ENCODE assay signal across 22 mouse cellular contexts in the genomic region with DNA sequence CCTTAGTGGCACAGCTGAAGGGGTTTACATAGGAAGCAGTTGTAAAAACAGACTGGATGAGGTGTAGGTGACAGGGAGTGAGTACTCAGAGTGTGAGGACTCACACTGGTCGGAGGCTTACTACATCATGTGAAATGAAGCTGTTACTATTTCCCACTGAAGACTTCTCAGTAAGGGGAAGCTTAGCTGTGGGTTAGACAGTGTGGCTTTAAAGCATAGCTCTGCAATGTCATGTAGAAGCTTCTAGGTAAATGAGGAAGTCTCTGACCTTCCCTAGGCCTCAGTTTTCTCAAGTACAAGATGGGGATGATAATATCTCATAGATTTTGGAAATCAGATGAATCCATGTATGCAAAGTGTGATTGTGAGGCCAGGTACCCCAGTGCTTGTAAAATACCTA. TPM values are rescaled to one million over a fixed set of nuclear protein-coding genes. Genes with fewer than 3 reads are reported as not detected.
DNase-seq lines count a peak whose midpoint lies in the region; ATAC-seq and TF ChIP-seq lines count a peak whose summit lies in the region.
"Had no signal": no experiment of that assay in that cellular context is flagged by ENCODE, and none has a peak within 500 bp of the region (broad histone marks: within the 10 kb centered on the region; RNA-seq: fewer than 3 reads in every experiment).

No protein-coding gene starts in this region.

- H3K27ac ChIP-seq in CH12.LX (ENCODE audit: insufficient read depth, low read depth) (no peak overlapping the region), MEL (ENCODE audit: control insufficient read depth, low read depth, low read length) (no peak overlapping the region)
- H3K27ac ChIP-seq: embryonic facial prominence, embryonic 15.5 days; forebrain, embryonic 10.5 days; hindbrain, embryonic 12.5 days had no signal

- H3K4me2 ChIP-seq in CH12.LX (ENCODE audit: insufficient read depth, low read depth, poor library complexity, severe bottlenecking), result no peak overlapping the region
- H3K4me2 ChIP-seq: embryonic facial prominence, embryonic 15.5 days; heart, embryonic 12.5 days; hindbrain, embryonic 12.5 days had no signal

- no peak for TF ChIP-seq EP300 in CH12.LX (IDR thresholded peaks at IDR 0.05; ENCODE audit: low read length)
- no peak for TF ChIP-seq EP300 in MEL (IDR thresholded peaks at IDR 0.05; ENCODE audit: low read depth in 1 of 2, low read length in 2 of 2)

- H3K9me3 ChIP-seq in CH12.LX (replicated peaks; ENCODE audit: low read length) (no peaks in the 10 kb centered on the region), MEL (replicated peaks; ENCODE audit: insufficient read depth, low read length) (no peaks in the 10 kb centered on the region)
- H3K9me3 ChIP-seq: embryonic facial prominence, embryonic 15.5 days; forebrain, embryonic 10.5 days; heart, embryonic 12.5 days; hindbrain, embryonic 12.5 days had no signal

- no peaks in the 10 kb centered on the region for H3K27me3 ChIP-seq in CH12.LX (replicated peaks)
- H3K27me3 ChIP-seq in MEL (ENCODE audit: control insufficient read depth in 1 of 2, insufficient read depth in 2 of 2, low read length in 2 of 2), result no peaks in the 10 kb centered on the region
- H3K27me3 ChIP-seq: embryonic facial prominence, embryonic 15.5 days; heart, embryonic 12.5 days; hindbrain, embryonic 12.5 days had no signal

- H3K9ac ChIP-seq in CH12.LX (ENCODE audit: insufficient read depth, low read depth) (no peak overlapping the region), MEL (ENCODE audit: control insufficient read depth, low read depth, low read length, poor library complexity, severe bottlenecking) (no peak overlapping the region)
- H3K9ac ChIP-seq: embryonic facial prominence, embryonic 15.5 days; heart, embryonic 12.5 days; hindbrain, embryonic 12.5 days had no signal

- TF ChIP-seq CTCF in CH12.LX (conservative IDR thresholded peaks at IDR 0.05 in 1 of 2, IDR thresholded peaks at IDR 0.05 in 1 of 2; ENCODE audit: low read depth in 2 of 2, low read length in 2 of 2), result no peak
- TF ChIP-seq CTCF in MEL (IDR thresholded peaks at IDR 0.05 in 2 of 3, conservative IDR thresholded peaks at IDR 0.05 in 1 of 3; ENCODE audit: control insufficient read depth in 1 of 3, insufficient read depth in 1 of 3, low read depth in 2 of 3, low read length in 3 of 3, poor library complexity in 1 of 3, severe bottlenecking in 1 of 3), result no peak

- in situ Hi-C loops in CH12.LX (cut with MboI; ENCODE audit: low pct_ligation_motif_present, low pct_unique_long_range_greater_than_20kb, low sequenced_read_pairs), result no loop called here

- peak; percentile 7 for DNase-seq in CH12.LX (ENCODE audit: extremely low read depth)
- DNase-seq in MEL (ENCODE audit: low read depth, low spot score), result peak; percentile 79
- DNase-seq in kidney, postnatal 25 days, result no peak
- no peak for DNase-seq in left cerebral cortex, postnatal 25 days (ENCODE audit: low spot score in 2 of 2)
- DNase-seq in gastrocnemius, postnatal 36 days, result no peak
- DNase-seq: adrenal gland, adult 8-10 months; adrenal gland, postnatal 36 days; B cell, adult 2 months; cerebellum, adult 2 months; cerebellum, postnatal 10 days; embryo, embryonic 11 days had no signal

- H3K79me2 ChIP-seq in CH12.LX (replicated peaks; ENCODE audit: control insufficient read depth, extremely low read depth, insufficient read depth, poor library complexity, severe bottlenecking), result 0 out of 2 replicates have a peak, but pooled peaks cover 6% of the 10 kb centered on the region
- H3K79me2 ChIP-seq in MEL (ENCODE audit: control insufficient read depth, insufficient read depth, low read length, poor library complexity), result peaks cover 8% of the 10 kb centered on the region

- H3K36me3 ChIP-seq in CH12.LX (replicated peaks in 1 of 2; ENCODE audit: control insufficient read depth in 1 of 2, insufficient read depth in 1 of 2, low read length in 1 of 2), result peaks cover 0 to 8% of the 10 kb centered on the region in 2 experiments
- peaks cover 0 to 10% of the 10 kb centered on the region in 2 experiments; a peak in 2 of 4 replicates for H3K36me3 ChIP-seq in MEL (ENCODE audit: control insufficient read depth in 1 of 2, insufficient read depth in 2 of 2, low read length in 2 of 2)
- H3K36me3 ChIP-seq: embryonic facial prominence, embryonic 15.5 days; heart, embryonic 12.5 days; hindbrain, embryonic 12.5 days had no signal

- H3K4me1 ChIP-seq in CH12.LX (ENCODE audit: control insufficient read depth in 1 of 2, insufficient read depth in 2 of 2) (peaks cover 0 to 15% of the 10 kb centered on the region in 2 experiments; a peak in 2 of 4 replicates), MEL (ENCODE audit: control insufficient read depth in 1 of 2, insufficient read depth in 2 of 2, low read length in 2 of 2) (peaks cover 8 to 9% of the 10 kb centered on the region in 2 experiments; a peak in 3 of 4 replicates)

- H3K4me3 ChIP-seq in CH12.LX (replicated peaks in 1 of 3; ENCODE audit: low read depth in 2 of 3, low read length in 2 of 3, poor library complexity in 1 of 3), result no peak overlapping the region
- H3K4me3 ChIP-seq in MEL (ENCODE audit: control insufficient read depth in 1 of 2, insufficient read depth in 1 of 2, low read depth in 2 of 2, low read length in 2 of 2), result no peak overlapping the region
- H3K4me3 ChIP-seq: embryonic facial prominence, embryonic 15.5 days; erythroblast, embryonic 14.5 days; forebrain, embryonic 10.5 days; heart, embryonic 12.5 days; hindbrain, embryonic 12.5 days had no signal

- peak; percentile 65 to 82 for ATAC-seq in hematopoietic stem cell, adult 5-6 weeks (replicated peaks in 1 of 2; ENCODE audit: insufficient read depth in 1 of 2, low FRiP score in 2 of 2, low TSS enrichment in 1 of 2, low read depth in 1 of 2, poor library complexity in 2 of 2, severe bottlenecking in 2 of 2)
- ATAC-seq in neutrophil, adult 5-6 weeks (ENCODE audit: extremely low read depth, insufficient number of reproducible peaks, low FRiP score, poor library complexity, severe bottlenecking), result peak; percentile 46; the same call in 1 of the 2 replicates
- ATAC-seq: CD4-positive, CD25-positive, alpha-beta regulatory T cell, adult 4 months; forebrain, embryonic 14.5 days; hindbrain, embryonic 16.5 days; inflammation-experienced regulatory T-cells, adult 6 months had no signal

- TF ChIP-seq RAD21 in CH12.LX (IDR thresholded peaks at IDR 0.05; ENCODE audit: low read depth, low read length) (no peak), MEL (IDR thresholded peaks at IDR 0.05; ENCODE audit: low read depth, low read length) (no peak)

- TF ChIP-seq POLR2A in CH12.LX (IDR thresholded peaks at IDR 0.05; ENCODE audit: low read depth, low read length) (no peak), MEL (IDR thresholded peaks at IDR 0.05; ENCODE audit: control insufficient read depth in 1 of 2, insufficient read depth in 1 of 2, low read depth in 1 of 2, low read length in 2 of 2, poor library complexity in 1 of 2) (no peak)

- dilution Hi-C loops in CH12.LX (cut with MboI; ENCODE audit: extremely low pct_ligation_motif_present, extremely low pct_unique_long_range_greater_than_20kb, low sequenced_read_pairs), result no loop called here

- intact Hi-C loops in left cerebral cortex, postnatal 25 days (cut with DNase I), result no loop called here
- intact Hi-C loops in gastrocnemius, postnatal 36 days (cut with DNase I), result no loop called here

TF ChIP-seq in CH12.LX, 34 proteins besides CTCF, POLR2A, EP300 and RAD21:
- TF ChIP-seq TBP (conservative IDR thresholded peaks at IDR 0.05; ENCODE audit: low read depth, low read length) (no peak), IRF4 (IDR thresholded peaks at IDR 0.05; ENCODE audit: low read depth, low read length) (no peak), SIN3A (IDR thresholded peaks at IDR 0.05; ENCODE audit: low read length) (no peak), JUND (conservative IDR thresholded peaks at IDR 0.05; ENCODE audit: low read depth, low read length) (no peak), UBTF (IDR thresholded peaks at IDR 0.05; ENCODE audit: low read depth, low read length) (no peak), PAX5 (IDR thresholded peaks at IDR 0.05; ENCODE audit: low read length) (no peak), USF2 (conservative IDR thresholded peaks at IDR 0.05; ENCODE audit: low read depth, low read length) (no peak), ELF1 (IDR thresholded peaks at IDR 0.05; ENCODE audit: low read depth, low read length) (no peak), ZNF384 (IDR thresholded peaks at IDR 0.05; ENCODE audit: low read depth, low read length) (no peak), NRF1 (IDR thresholded peaks at IDR 0.05; ENCODE audit: low read depth, low read length) (no peak), ZMIZ1 (IDR thresholded peaks at IDR 0.05; ENCODE audit: low read depth, low read length) (no peak), GABPA (IDR thresholded peaks at IDR 0.05; ENCODE audit: insufficient replicate concordance, low read depth, low read length) (no peak)

TF ChIP-seq in MEL, 35 proteins besides CTCF, POLR2A, EP300 and RAD21:
- no peak for TF ChIP-seq MXI1 (IDR thresholded peaks at IDR 0.05; ENCODE audit: low read depth, low read length)
- no peak for TF ChIP-seq ETS1 (IDR thresholded peaks at IDR 0.05; ENCODE audit: low read depth, low read length)
- no peak for TF ChIP-seq MAX (IDR thresholded peaks at IDR 0.05; ENCODE audit: low read length)
- peak; percentile 41; the same call in 1 of the 2 replicates for TF ChIP-seq RCOR1 (IDR thresholded peaks at IDR 0.05; ENCODE audit: low read depth, low read length)
- TF ChIP-seq GATA1 (IDR thresholded peaks at IDR 0.05; ENCODE audit: low read depth, low read length), result peak; percentile 35
- TF ChIP-seq CHD2 (IDR thresholded peaks at IDR 0.05; ENCODE audit: low read length), result no peak
- no peak for TF ChIP-seq USF2 (IDR thresholded peaks at IDR 0.05; ENCODE audit: borderline replicate concordance in 1 of 2, insufficient read depth in 1 of 2, low read depth in 1 of 2, low read length in 2 of 2)
- TF ChIP-seq SMC3 (IDR thresholded peaks at IDR 0.05; ENCODE audit: low read depth, low read length), result no peak

RNA-seq across cellular contexts. Expression of a gene that starts 35.1 kb away (rescaled TPM):
- total RNA-seq in CH12.LX (2012; rRNA removed), result 8.2 and 8.7 TPM in 2 replicates
- total RNA-seq in CH12.LX (2014; rRNA removed), result 3.1 and 3.4 TPM in 2 replicates
- 28.2 and 36.5 TPM in 2 replicates for polyA plus RNA-seq in CH12.LX (2012; ENCODE audit: insufficient read length, low read depth)
- total RNA-seq in MEL (2012; rRNA removed), result 4.1 and 5.8 TPM in 2 replicates
- 10 to 100 TPM in 1 of 2 experiments, not detected in 1; 31.8 TPM for polyA plus RNA-seq in MEL (2012; ENCODE audit: insufficient read depth in 1 of 2, insufficient read length in 2 of 2, low read depth in 1 of 2, low replicate concordance in 2 of 2, missing spikeins in 1 of 2)
- total RNA-seq in hematopoietic stem cell, adult 5-6 weeks (2017), result 50.0 and 82.0 TPM in 2 replicates
- total RNA-seq in neutrophil, adult 5-6 weeks (2017), result 59.2 and 59.4 TPM in 2 replicates
- 100 to 1,000 TPM in 1 of 2 experiments, 10 to 100 TPM in 1; 84.7 to 103 TPM for total RNA-seq in left cerebral cortex, postnatal 25 days (2021)
- 10 to 100 TPM; 47.6 to 66.2 TPM for total RNA-seq in gastrocnemius, postnatal 36 days (2021)

Comparison
In these comparisons a context has a peak if more than half of its experiments do, and no peak if none do; other contexts are left out.
1. DNase-seq: peak in CH12.LX (single experiment) and MEL (single experiment); none in kidney, postnatal 25 days (0 of 2), left cerebral cortex, postnatal 25 days (0 of 2) and gastrocnemius, postnatal 36 days (0 of 2).